Mouse (Mus musculus): Measurements from ENCODE around the gene Gm7876. TPM values are rescaled to one million over a fixed set of nuclear protein-coding genes. Genes with fewer than 3 reads are reported as not detected.
A peak's percentile ranks its signal among the peaks of the same experiment; 100 is the strongest.
"Not testable (repeated sequence)": the region's sequence is repeated elsewhere in the genome, so short reads cannot be mapped to it uniquely, and the experiment has no call there.

Gm7876 gene
- polyA plus RNA-seq (2016; fragmentation: Nextera tagmentation; extraction: Ambion mirVana): not detected in 2 replicates

GRCm38 (mm10) chr14:4708938-4709337 lies at the start of gene Gm7876:
Gene Gm7876 (plus strand): TSS chr14:4709238.
- not testable (repeated sequence) for DNase-seq (ENCODE audit: low spot score); H3K27ac ChIP-seq (replicated peaks); H3K9me3 ChIP-seq (replicated peaks); H3K27me3 ChIP-seq (ENCODE audit: low read depth, poor library complexity, severe bottlenecking); H3K4me1 ChIP-seq; H3K4me3 ChIP-seq; H3K36me3 ChIP-seq
- 88% methylated on average over 1 of the region's 2 CpGs for WGBS

GRCm38 (mm10) chr14:4663892-4664291 lies 45.1 kb upstream of the Gm7876 start, which contains the start of gene Gm3239:
Gene Gm3239 (plus strand): TSS chr14:4664192.
- DNase-seq (ENCODE audit: low spot score); H3K4me3 ChIP-seq; H3K27ac ChIP-seq (replicated peaks); H3K36me3 ChIP-seq; H3K4me1 ChIP-seq; H3K9me3 ChIP-seq (replicated peaks); H3K27me3 ChIP-seq (ENCODE audit: low read depth, poor library complexity, severe bottlenecking): not testable (repeated sequence)
- WGBS: no CpG with 5 or more reads among the region's 2 CpGs

GRCm38 (mm10) chr14:4726038-4726880 lies 17.2 kb downstream of the Gm7876 start, which contains the start of gene Gm3252:
Gene Gm3252 (plus strand): TSS chr14:4726775.
- H3K27me3 ChIP-seq (ENCODE audit: low read depth, poor library complexity, severe bottlenecking): not testable (repeated sequence)

More at GRCm38 (mm10) chr14:4726038-4726880, 17.2 kb downstream of the Gm7876 start, which contains the start of gene Gm3252:
- not testable (repeated sequence) for H3K36me3 ChIP-seq; H3K27ac ChIP-seq (replicated peaks); H3K9me3 ChIP-seq (replicated peaks); H3K4me1 ChIP-seq
- WGBS: 2% methylated on average over 8 of the region's 47 CpGs
- H3K4me3 ChIP-seq: peak within 1 kb of the TSS; percentile 46
- DNase-seq (ENCODE audit: low spot score): peak; percentile 10

Other genes with a start within 250 kb of the Gm7876 start
- gene Gm3182, start 227.5 kb upstream of the Gm7876 start, polyA plus RNA-seq (2016; fragmentation: Nextera tagmentation; extraction: Ambion mirVana): not detected in 2 replicates
- gene Gm3047, start 153.8 kb upstream of the Gm7876 start, polyA plus RNA-seq (2016; fragmentation: Nextera tagmentation; extraction: Ambion mirVana): not detected in 2 replicates
- not detected in 2 replicates for gene Gm8159, start 76.9 kb upstream of the Gm7876 start, polyA plus RNA-seq (2016; fragmentation: Nextera tagmentation; extraction: Ambion mirVana)
- gene Gm3239, start 45.0 kb upstream of the Gm7876 start, polyA plus RNA-seq (2016; fragmentation: Nextera tagmentation; extraction: Ambion mirVana): 0.15 TPM in 1 of 2 replicates, not detected in the other
- 0.31 and 0.33 TPM in 2 replicates for gene Gm3252, start 17.5 kb downstream of the Gm7876 start, polyA plus RNA-seq (2016; fragmentation: Nextera tagmentation; extraction: Ambion mirVana)
- gene Gm9602, start 67.1 kb downstream of the Gm7876 start, polyA plus RNA-seq (2016; fragmentation: Nextera tagmentation; extraction: Ambion mirVana): not detected in 2 replicates
- not detected in 2 replicates for gene Gm3269, start 128.9 kb downstream of the Gm7876 start, polyA plus RNA-seq (2016; fragmentation: Nextera tagmentation; extraction: Ambion mirVana)
- 1.4 TPM in 1 of 2 replicates, not detected in the other for gene Gm3264, start 146.3 kb downstream of the Gm7876 start, polyA plus RNA-seq (2016; fragmentation: Nextera tagmentation; extraction: Ambion mirVana)
- 0.20 TPM in 1 of 2 replicates, not detected in the other for gene Gm3278, start 183.2 kb downstream of the Gm7876 start, polyA plus RNA-seq (2016; fragmentation: Nextera tagmentation; extraction: Ambion mirVana)